Mouse (Mus musculus): Measurements from ENCODE around the gene Pan2. TPM values are rescaled to one million over a fixed set of nuclear protein-coding genes. Genes with fewer than 3 reads are reported as not detected.
"Not testable (repeated sequence)": the region's sequence is repeated elsewhere in the genome, so short reads cannot be mapped to it uniquely, and the experiment has no call there.

Pan2 gene
- polyA plus RNA-seq, 1 experiment from 2014 or later = 23.6 TPM

GRCm38 (mm10) chr10:128321641-128322040 lies 18.5 kb downstream of the Pan2 start:
- Histone ChIP-seq H3K4me3 (ENCODE audit: low read depth, low read length) (peak overlapping the region; percentile 74), H3K9me3 (ENCODE audit: control insufficient read depth, low read length) (no peaks in the 10 kb centered on the region), H3K27me3 (replicated peaks; ENCODE audit: control insufficient read depth, insufficient read depth, low read length) (no peaks in the 10 kb centered on the region), H3K27ac (replicated peaks; ENCODE audit: low read depth, low read length) (peak overlapping the region; percentile 97), H3K4me1 (ENCODE audit: control insufficient read depth, insufficient read depth, low read length) (peaks cover 8% of the 10 kb centered on the region), H3K4me2 (ENCODE audit: low read depth, low read length) (peak overlapping the region; percentile 72), H3K9ac (ENCODE audit: low read depth, low read length) (peak overlapping the region; percentile 99), H3K36me3 (ENCODE audit: control insufficient read depth, insufficient read depth, low read length) (peaks cover 55% of the 10 kb centered on the region)
- no peak for DNase-seq (ENCODE audit: low spot score)
- 61% methylated on average over 12 of the region's 12 CpGs for WGBS
- no peak for ATAC-seq (ENCODE audit: low read depth)

DNA sequence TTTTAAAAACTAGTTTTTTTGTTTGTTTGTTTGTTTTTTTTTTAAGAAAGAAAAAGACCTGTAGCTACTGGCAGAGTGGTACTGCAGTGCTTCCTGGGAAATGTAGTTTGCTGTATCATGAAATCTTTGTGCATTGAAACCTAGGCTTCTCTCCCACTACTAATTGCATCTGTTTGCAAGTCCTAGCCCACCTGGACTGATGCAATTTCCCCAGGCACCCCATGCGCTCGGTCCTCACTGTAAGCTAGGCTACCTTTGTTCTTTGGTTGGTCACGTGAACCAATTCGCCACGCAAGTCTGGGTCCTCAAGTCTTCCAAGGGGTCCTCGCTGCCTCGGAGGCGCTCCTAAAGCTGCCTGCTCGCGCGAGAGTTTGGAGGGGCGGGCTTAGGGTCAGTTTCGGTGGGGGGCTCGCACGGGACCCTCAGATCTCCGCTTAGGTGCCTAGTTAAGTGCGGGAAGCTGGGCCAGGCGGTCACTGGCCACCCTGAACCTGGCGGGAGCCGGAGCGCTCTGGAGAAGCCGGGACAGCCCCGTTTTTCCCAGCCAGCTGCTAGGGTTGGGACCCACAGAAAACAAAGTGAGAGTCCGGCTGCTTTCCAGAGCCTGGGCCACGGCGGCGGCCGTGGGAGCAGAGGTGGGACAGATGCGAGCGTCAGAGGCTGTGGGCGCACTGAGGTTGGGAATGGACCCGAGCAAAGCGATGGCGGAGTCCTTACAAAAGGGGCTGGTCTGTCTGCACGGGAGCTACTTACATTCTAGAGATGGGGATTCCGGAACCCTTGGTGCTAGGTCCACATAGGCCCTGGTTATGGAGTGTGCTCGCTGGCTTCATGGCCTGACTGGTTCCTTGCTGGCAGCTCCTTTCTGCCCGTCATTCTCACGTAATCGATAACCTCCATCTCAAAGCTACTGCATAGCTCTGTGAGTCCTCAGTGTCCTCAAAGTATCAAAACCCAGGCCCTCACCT lies 19.3 kb downstream of the Pan2 start, which contains the start of gene Cnpy2:
Cnpy2 (plus strand) TSS at position 319 of the 968 bp plus-strand sequence.
- H3K4me3 ChIP-seq (ENCODE audit: low read depth, low read length) = peak within 1 kb of the TSS; percentile 74
- H3K9ac ChIP-seq (ENCODE audit: low read depth, low read length) = peak within 1 kb of the TSS; percentile 99
- peak; percentile 96 for ATAC-seq (ENCODE audit: low read depth)
- H3K4me1 ChIP-seq (ENCODE audit: control insufficient read depth, insufficient read depth, low read length) = peaks cover 8% of the 10 kb centered on the region
- peak; percentile 98 for DNase-seq (ENCODE audit: low spot score)
- H3K27me3 ChIP-seq (replicated peaks; ENCODE audit: control insufficient read depth, insufficient read depth, low read length) = no peaks in the 10 kb centered on the region
- H3K9me3 ChIP-seq (ENCODE audit: control insufficient read depth, low read length) = no peaks in the 10 kb centered on the region
- peak within 1 kb of the TSS; percentile 72 for H3K4me2 ChIP-seq (ENCODE audit: low read depth, low read length)
- WGBS = under 1% methylated on average over 40 of the region's 40 CpGs
- H3K36me3 ChIP-seq (ENCODE audit: control insufficient read depth, insufficient read depth, low read length) = peaks cover 59% of the 10 kb centered on the region
- H3K27ac ChIP-seq (replicated peaks; ENCODE audit: low read depth, low read length) = peak within 1 kb of the TSS; percentile 97

DNA sequence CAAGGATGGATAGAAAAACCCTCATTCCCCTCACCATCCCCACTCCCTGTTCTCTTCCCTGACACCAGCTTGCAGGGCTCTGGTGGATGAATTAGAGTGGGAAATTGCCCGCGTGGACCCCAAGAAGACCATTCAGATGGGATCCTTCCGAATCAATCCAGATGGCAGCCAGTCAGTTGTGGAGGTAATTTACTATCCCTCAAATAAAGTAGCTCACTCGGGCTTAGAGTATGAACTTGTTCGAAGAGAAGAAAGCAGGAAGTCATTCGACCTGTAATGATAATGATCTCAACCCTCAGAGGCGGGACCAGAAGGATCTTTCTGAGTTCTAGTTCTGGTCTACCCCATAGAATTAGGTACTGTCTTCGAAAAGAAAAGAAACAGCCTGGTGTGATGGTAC lies 20.4 kb downstream of the Pan2 start:
- H3K27ac ChIP-seq (replicated peaks; ENCODE audit: low read depth, low read length) = peak overlapping the region; percentile 97; the same call in 1 of the 2 replicates
- no peaks in the 10 kb centered on the region for H3K9me3 ChIP-seq (ENCODE audit: control insufficient read depth, low read length)
- H3K36me3 ChIP-seq (ENCODE audit: control insufficient read depth, insufficient read depth, low read length) = peaks cover 59% of the 10 kb centered on the region
- 74% methylated on average over 8 of the region's 8 CpGs for WGBS
- no peak for DNase-seq (ENCODE audit: low spot score)
- peak overlapping the region; percentile 72 for H3K4me2 ChIP-seq (ENCODE audit: low read depth, low read length)
- ATAC-seq (ENCODE audit: low read depth) = no peak
- peak overlapping the region; percentile 99 for H3K9ac ChIP-seq (ENCODE audit: low read depth, low read length)
- H3K4me1 ChIP-seq (ENCODE audit: control insufficient read depth, insufficient read depth, low read length) = peaks cover 8% of the 10 kb centered on the region
- H3K27me3 ChIP-seq (replicated peaks; ENCODE audit: control insufficient read depth, insufficient read depth, low read length) = no peaks in the 10 kb centered on the region
- peak overlapping the region; percentile 74 for H3K4me3 ChIP-seq (ENCODE audit: low read depth, low read length)

- Histone ChIP-seq H3K4me3 (ENCODE audit: low read depth, low read length) (no peak overlapping the region), H3K9ac (ENCODE audit: low read depth, low read length) (no peak overlapping the region), H3K9me3 (ENCODE audit: control insufficient read depth, low read length) (no peaks in the 10 kb centered on the region), H3K27me3 (replicated peaks; ENCODE audit: control insufficient read depth, insufficient read depth, low read length) (no peaks in the 10 kb centered on the region), H3K4me1 (ENCODE audit: control insufficient read depth, insufficient read depth, low read length) (peaks cover 4% of the 10 kb centered on the region), H3K36me3 (ENCODE audit: control insufficient read depth, insufficient read depth, low read length) (peaks cover 47% of the 10 kb centered on the region), H3K4me2 (ENCODE audit: low read depth, low read length) (no peak overlapping the region), H3K27ac (replicated peaks; ENCODE audit: low read depth, low read length) (no peak overlapping the region)
- DNase-seq (ENCODE audit: low spot score) = no peak
- ATAC-seq (ENCODE audit: low read depth) = no peak
- WGBS = 92% methylated on average over 8 of the region's 8 CpGs
Observed at GRCm38 (mm10) chr10:128326825-128327224, 23.7 kb downstream of the Pan2 start.

- no peak for DNase-seq (ENCODE audit: low spot score)
- Histone ChIP-seq H3K4me1 (ENCODE audit: control insufficient read depth, insufficient read depth, low read length) (peaks cover 4% of the 10 kb centered on the region), H3K9me3 (ENCODE audit: control insufficient read depth, low read length) (no peaks in the 10 kb centered on the region), H3K27ac (replicated peaks; ENCODE audit: low read depth, low read length) (no peak overlapping the region), H3K4me3 (ENCODE audit: low read depth, low read length) (no peak overlapping the region), H3K27me3 (replicated peaks; ENCODE audit: control insufficient read depth, insufficient read depth, low read length) (no peaks in the 10 kb centered on the region), H3K9ac (ENCODE audit: low read depth, low read length) (no peak overlapping the region), H3K36me3 (ENCODE audit: control insufficient read depth, insufficient read depth, low read length) (peaks cover 47% of the 10 kb centered on the region), H3K4me2 (ENCODE audit: low read depth, low read length) (no peak overlapping the region)
- no peak for ATAC-seq (ENCODE audit: low read depth)
- WGBS = 89% methylated on average over 10 of the region's 10 CpGs
Observed at GRCm38 (mm10) chr10:128327610-128328009, 24.5 kb downstream of the Pan2 start.

- WGBS = 77% methylated on average over 6 of the region's 6 CpGs
- peaks cover 16% of the 10 kb centered on the region for H3K36me3 ChIP-seq (ENCODE audit: control insufficient read depth, insufficient read depth, low read length)
- not testable (repeated sequence) for H3K9me3 ChIP-seq (ENCODE audit: control insufficient read depth, low read length); H3K27me3 ChIP-seq (replicated peaks; ENCODE audit: control insufficient read depth, insufficient read depth, low read length); ATAC-seq (ENCODE audit: low read depth); H3K9ac ChIP-seq (ENCODE audit: low read depth, low read length); H3K4me2 ChIP-seq (ENCODE audit: low read depth, low read length); H3K4me1 ChIP-seq (ENCODE audit: control insufficient read depth, insufficient read depth, low read length); H3K4me3 ChIP-seq (ENCODE audit: low read depth, low read length); DNase-seq (ENCODE audit: low spot score); H3K27ac ChIP-seq (replicated peaks; ENCODE audit: low read depth, low read length)
Observed at GRCm38 (mm10) chr10:128332358-128333249, 29.5 kb downstream of the Pan2 start.

GRCm38 (mm10) chr10:128335582-128335981 lies 32.4 kb downstream of the Pan2 start:
- no peak for ATAC-seq (ENCODE audit: low read depth)
- Histone ChIP-seq H3K4me1 (ENCODE audit: control insufficient read depth, insufficient read depth, low read length) (0 out of 2 replicates have a peak, but pooled peaks cover 10% of the 10 kb centered on the region), H3K9me3 (ENCODE audit: control insufficient read depth, low read length) (no peaks in the 10 kb centered on the region), H3K36me3 (ENCODE audit: control insufficient read depth, insufficient read depth, low read length) (no peaks in the 10 kb centered on the region), H3K4me2 (ENCODE audit: low read depth, low read length) (no peak overlapping the region), H3K4me3 (ENCODE audit: low read depth, low read length) (no peak overlapping the region), H3K9ac (ENCODE audit: low read depth, low read length) (no peak overlapping the region), H3K27me3 (replicated peaks; ENCODE audit: control insufficient read depth, insufficient read depth, low read length) (no peaks in the 10 kb centered on the region), H3K27ac (replicated peaks; ENCODE audit: low read depth, low read length) (no peak overlapping the region)
- 1% methylated on average over 4 of the region's 4 CpGs for WGBS
- DNase-seq (ENCODE audit: low spot score) = peak; percentile 71

- no peak overlapping the region for H3K4me3 ChIP-seq (ENCODE audit: low read depth, low read length)
- WGBS = 97% methylated on average over 3 of the region's 3 CpGs
- H3K9ac ChIP-seq (ENCODE audit: low read depth, low read length) = no peak overlapping the region
- H3K27ac ChIP-seq (replicated peaks; ENCODE audit: low read depth, low read length) = no peak overlapping the region
- H3K27me3 ChIP-seq (replicated peaks; ENCODE audit: control insufficient read depth, insufficient read depth, low read length) = no peaks in the 10 kb centered on the region
- H3K36me3 ChIP-seq (ENCODE audit: control insufficient read depth, insufficient read depth, low read length) = no peaks in the 10 kb centered on the region
- ATAC-seq (ENCODE audit: low read depth) (no peak), DNase-seq (ENCODE audit: low spot score) (no peak)
- no peaks in the 10 kb centered on the region for H3K9me3 ChIP-seq (ENCODE audit: control insufficient read depth, low read length)
- no peak overlapping the region for H3K4me2 ChIP-seq (ENCODE audit: low read depth, low read length)
- H3K4me1 ChIP-seq (ENCODE audit: control insufficient read depth, insufficient read depth, low read length) = 0 out of 2 replicates have a peak, but pooled peaks cover 10% of the 10 kb centered on the region
Observed at GRCm38 (mm10) chr10:128336195-128336594, 33.1 kb downstream of the Pan2 start.
